15 mouse cellular contexts compared by ENCODE assay signal in genomic region chr12:73041256-73041630, GRCm38 (mm10). TPM values are rescaled to one million over a fixed set of nuclear protein-coding genes. Genes with fewer than 3 reads are reported as not detected.
A peak's percentile ranks its signal among the peaks of the same experiment; 100 is the strongest.
DNase-seq lines count a peak whose midpoint lies in the region; ATAC-seq and TF ChIP-seq lines count a peak whose summit lies in the region.
"Had no signal": no experiment of that assay in that cellular context is flagged by ENCODE, and none has a peak within 500 bp of the region (broad histone marks: within the 10 kb centered on the region; RNA-seq: fewer than 3 reads in every experiment).

No protein-coding gene starts in this region.

- no peak for ATAC-seq in midbrain, embryonic 14.5 days (ENCODE audit: low FRiP score, low TSS enrichment)
- ATAC-seq in midbrain, embryonic 11.5 days (ENCODE audit: low FRiP score), result no peak
- no peak for ATAC-seq in embryonic facial prominence, embryonic 14.5 days (ENCODE audit: low read depth)
- no peak for ATAC-seq in limb, embryonic 15.5 days (ENCODE audit: insufficient number of reproducible peaks, low FRiP score, low TSS enrichment, low read depth)

- no peak overlapping the region for H3K4me2 ChIP-seq in midbrain, embryonic 14.5 days (ENCODE audit: low read length)
- H3K4me2 ChIP-seq in midbrain, embryonic 11.5 days, result no peak overlapping the region
- peak overlapping the region; percentile 70 for H3K4me2 ChIP-seq in embryonic facial prominence, embryonic 14.5 days (ENCODE audit: low read depth, low read length)
- peak overlapping the region; percentile 28 for H3K4me2 ChIP-seq in limb, embryonic 15.5 days
- H3K4me2 ChIP-seq: kidney, embryonic 15.5 days had no signal

- H3K9ac ChIP-seq in midbrain, embryonic 14.5 days (replicated peaks; ENCODE audit: low read length), result no peak overlapping the region
- H3K9ac ChIP-seq in midbrain, embryonic 11.5 days (ENCODE audit: low read length), result no peak overlapping the region
- H3K9ac ChIP-seq in embryonic facial prominence, embryonic 14.5 days (ENCODE audit: low read depth, low read length), result peak overlapping the region; percentile 97
- no peak overlapping the region for H3K9ac ChIP-seq in limb, embryonic 15.5 days
- H3K9ac ChIP-seq: kidney, embryonic 15.5 days had no signal

- no peaks in the 10 kb centered on the region for H3K9me3 ChIP-seq in midbrain, embryonic 14.5 days (ENCODE audit: control insufficient read depth, low read length)
- H3K9me3 ChIP-seq in midbrain, embryonic 11.5 days (ENCODE audit: control insufficient read depth, low read length), result no peaks in the 10 kb centered on the region
- H3K9me3 ChIP-seq in embryonic facial prominence, embryonic 14.5 days (ENCODE audit: control insufficient read depth, low read length), result no peaks in the 10 kb centered on the region
- no peaks in the 10 kb centered on the region for H3K9me3 ChIP-seq in limb, embryonic 15.5 days
- H3K9me3 ChIP-seq: kidney, embryonic 15.5 days had no signal

- H3K27ac ChIP-seq in gastrocnemius, adult 2 months, result peak overlapping the region; percentile 98
- no peak overlapping the region for H3K27ac ChIP-seq in midbrain, embryonic 14.5 days (replicated peaks; ENCODE audit: low read depth, low read length)
- no peak overlapping the region for H3K27ac ChIP-seq in midbrain, embryonic 11.5 days (ENCODE audit: low read depth, low read length)
- H3K27ac ChIP-seq in embryonic facial prominence, embryonic 14.5 days (replicated peaks; ENCODE audit: low read depth, low read length), result peak overlapping the region; percentile 89
- H3K27ac ChIP-seq in limb, embryonic 15.5 days, result peak overlapping the region; percentile 62
- no peak overlapping the region for H3K27ac ChIP-seq in layer of hippocampus, adult 2 months
- H3K27ac ChIP-seq: heart, adult 2 months; kidney, embryonic 15.5 days; macrophage had no signal

- no peak for TF ChIP-seq CTCF in gastrocnemius, adult 2 months (IDR thresholded peaks at IDR 0.05)
- TF ChIP-seq CTCF in layer of hippocampus, adult 2 months (conservative IDR thresholded peaks at IDR 0.05), result no peak

- under 1% methylated on average over 10 of the region's 10 CpGs for WGBS in midbrain, embryonic 14.5 days
- WGBS in midbrain, embryonic 11.5 days, result 0% methylated on average over 10 of the region's 10 CpGs
- 3% methylated on average over 10 of the region's 10 CpGs for WGBS in embryonic facial prominence, embryonic 14.5 days
- 8% methylated on average over 10 of the region's 10 CpGs for WGBS in limb, embryonic 15.5 days

- DNase-seq in gastrocnemius, adult 2 months, result no peak
- no peak for DNase-seq in gastrocnemius, postnatal 25 days
- DNase-seq in midbrain, embryonic 14.5 days, result peak; percentile 35
- DNase-seq in midbrain, embryonic 11.5 days (ENCODE audit: low spot score, missing footprints), result no peak
- DNase-seq in embryonic facial prominence, embryonic 14.5 days (ENCODE audit: low spot score), result no peak
- no peak for DNase-seq in layer of hippocampus, adult 9-10 months (ENCODE audit: low spot score)
- DNase-seq in layer of hippocampus, adult 2 months (ENCODE audit: low spot score in 2 of 2), result no peak
- DNase-seq: adrenal gland, postnatal 10 days; lung, adult 18-20 months; thymus, adult 18-20 months had no signal

- peaks cover 89% of the 10 kb centered on the region for H3K27me3 ChIP-seq in midbrain, embryonic 14.5 days (ENCODE audit: control insufficient read depth, insufficient read depth, low read length)
- H3K27me3 ChIP-seq in midbrain, embryonic 11.5 days (ENCODE audit: control insufficient read depth, insufficient read depth, low read length), result peaks cover 90% of the 10 kb centered on the region
- peaks cover 42% of the 10 kb centered on the region for H3K27me3 ChIP-seq in embryonic facial prominence, embryonic 14.5 days (replicated peaks; ENCODE audit: control insufficient read depth, insufficient read depth, low read length)
- peaks cover 61% of the 10 kb centered on the region for H3K27me3 ChIP-seq in limb, embryonic 15.5 days

- no peaks in the 10 kb centered on the region for H3K4me1 ChIP-seq in midbrain, embryonic 14.5 days (ENCODE audit: control insufficient read depth, insufficient read depth, low read length)
- H3K4me1 ChIP-seq in midbrain, embryonic 11.5 days (ENCODE audit: control insufficient read depth, insufficient read depth, low read length), result peaks cover 6% of the 10 kb centered on the region; the same call in 1 of the 2 replicates
- peaks cover 19% of the 10 kb centered on the region for H3K4me1 ChIP-seq in embryonic facial prominence, embryonic 14.5 days (ENCODE audit: control insufficient read depth, insufficient read depth, low read length)
- H3K4me1 ChIP-seq in limb, embryonic 15.5 days, result peaks cover 42% of the 10 kb centered on the region

- H3K4me3 ChIP-seq in gastrocnemius, adult 2 months, result peak overlapping the region; percentile 94
- H3K4me3 ChIP-seq in midbrain, embryonic 14.5 days (replicated peaks; ENCODE audit: low read depth, low read length), result no peak overlapping the region
- H3K4me3 ChIP-seq in midbrain, embryonic 11.5 days (ENCODE audit: low read depth, low read length), result no peak overlapping the region
- H3K4me3 ChIP-seq in embryonic facial prominence, embryonic 14.5 days (ENCODE audit: low read depth, low read length), result peak overlapping the region; percentile 86
- peak overlapping the region; percentile 29 for H3K4me3 ChIP-seq in limb, embryonic 15.5 days
- H3K4me3 ChIP-seq in layer of hippocampus, adult 2 months, result no peak overlapping the region
- H3K4me3 ChIP-seq: heart, adult 2 months; kidney, embryonic 15.5 days had no signal

- H3K36me3 ChIP-seq in midbrain, embryonic 14.5 days (ENCODE audit: control insufficient read depth, insufficient read depth, low read length), result no peaks in the 10 kb centered on the region
- H3K36me3 ChIP-seq in midbrain, embryonic 11.5 days (ENCODE audit: control insufficient read depth, insufficient read depth, low read length), result no peaks in the 10 kb centered on the region
- H3K36me3 ChIP-seq in embryonic facial prominence, embryonic 14.5 days (ENCODE audit: control insufficient read depth, insufficient read depth, low read length), result peaks cover 28% of the 10 kb centered on the region; the same call in 1 of the 2 replicates
- H3K36me3 ChIP-seq in limb, embryonic 15.5 days, result no peaks in the 10 kb centered on the region
- H3K36me3 ChIP-seq: kidney, embryonic 15.5 days had no signal

- intact Hi-C loops in gastrocnemius, adult 2 months (cut with DNase I), result loop anchor here (5.0 kb wide), 1 partner anchor 71 kb away; the partner anchor contains the start of gene Six4

RNA-seq across cellular contexts. Expression of gene Six1, which starts 12.4 kb away (rescaled TPM):
- 10 to 100 TPM; 59.8 to 68.4 TPM for total RNA-seq in gastrocnemius, adult 2 months (2021)
- total RNA-seq in gastrocnemius, postnatal 25 days (2021), result 10 to 100 TPM; 47.7 to 51.0 TPM
- 0.41 TPM in 1 of 2 replicates, not detected in the other for polyA plus RNA-seq in midbrain, embryonic 14.5 days (2014; fragmentation: Nextera tagmentation; extraction: Ambion mirVana)
- polyA plus RNA-seq in midbrain, embryonic 11.5 days (2014; fragmentation: Nextera tagmentation; extraction: Ambion mirVana), result 10.4 and 12.1 TPM in 2 replicates
- polyA plus RNA-seq in embryonic facial prominence, embryonic 14.5 days (2014; fragmentation: Nextera tagmentation; extraction: Ambion mirVana), result 46.5 and 53.9 TPM in 2 replicates
- 28.2 and 34.3 TPM in 2 replicates for polyA plus RNA-seq in limb, embryonic 15.5 days (2015; fragmentation: Nextera tagmentation; extraction: Ambion mirVana)
- under 1 TPM; 0.18 to 0.20 TPM for total RNA-seq in layer of hippocampus, adult 2 months (2021)
- total RNA-seq: hematopoietic stem cell, adult 5-6 weeks had no signal
- polyA plus RNA-seq: macrophage had no signal

Comparison
In these comparisons a context has a peak if more than half of its experiments do, and no peak if none do; other contexts are left out.
1. H3K27ac ChIP-seq: peak in gastrocnemius, adult 2 months (single experiment), embryonic facial prominence, embryonic 14.5 days (single experiment) and limb, embryonic 15.5 days (single experiment); none in midbrain, embryonic 14.5 days (single experiment), midbrain, embryonic 11.5 days (single experiment) and layer of hippocampus, adult 2 months (single experiment).
2. H3K4me3 ChIP-seq: peak in gastrocnemius, adult 2 months (single experiment), embryonic facial prominence, embryonic 14.5 days (single experiment) and limb, embryonic 15.5 days (single experiment); none in midbrain, embryonic 14.5 days (single experiment), midbrain, embryonic 11.5 days (single experiment) and layer of hippocampus, adult 2 months (single experiment).
3. H3K4me2 ChIP-seq: peak in embryonic facial prominence, embryonic 14.5 days (single experiment) and limb, embryonic 15.5 days (single experiment); none in midbrain, embryonic 14.5 days (single experiment) and midbrain, embryonic 11.5 days (single experiment).